Mouse (Mus musculus): ENCODE measurements around the gene Tigd4.

DNA sequence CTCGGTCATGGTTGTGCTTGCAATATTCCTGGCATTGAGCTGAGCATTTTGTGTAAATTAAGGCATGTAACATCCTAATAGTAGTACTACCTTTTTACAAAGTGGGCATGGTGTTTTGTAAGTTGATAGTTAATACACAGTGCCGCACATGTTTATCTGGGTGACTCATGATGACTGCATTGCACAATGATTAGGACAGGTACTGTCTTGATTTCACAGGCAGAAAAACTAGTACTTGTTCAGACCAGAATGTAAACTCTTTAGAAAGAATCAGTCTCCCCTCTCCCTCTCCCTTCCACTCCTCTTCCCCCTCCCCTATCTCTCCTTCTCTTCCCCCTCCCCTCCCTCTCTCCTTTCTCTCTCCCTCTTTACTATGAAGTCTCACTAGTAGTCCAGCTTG lies 9.4 kb downstream of the Tigd4 start:
- TF ChIP-seq CTCF (IDR thresholded peaks at IDR 0.05; ENCODE audit: low read depth, low read length) (no peak), POLR2A (IDR thresholded peaks at IDR 0.05; ENCODE audit: borderline replicate concordance, low read depth, low read length) (no peak)
